Mouse (Mus musculus): Measurements from ENCODE around the gene Tfcp2l1.
"Not testable (repeated sequence)": the region's sequence is repeated elsewhere in the genome, so short reads cannot be mapped to it uniquely, and the experiment has no call there.

Tfcp2l1 gene

DNA sequence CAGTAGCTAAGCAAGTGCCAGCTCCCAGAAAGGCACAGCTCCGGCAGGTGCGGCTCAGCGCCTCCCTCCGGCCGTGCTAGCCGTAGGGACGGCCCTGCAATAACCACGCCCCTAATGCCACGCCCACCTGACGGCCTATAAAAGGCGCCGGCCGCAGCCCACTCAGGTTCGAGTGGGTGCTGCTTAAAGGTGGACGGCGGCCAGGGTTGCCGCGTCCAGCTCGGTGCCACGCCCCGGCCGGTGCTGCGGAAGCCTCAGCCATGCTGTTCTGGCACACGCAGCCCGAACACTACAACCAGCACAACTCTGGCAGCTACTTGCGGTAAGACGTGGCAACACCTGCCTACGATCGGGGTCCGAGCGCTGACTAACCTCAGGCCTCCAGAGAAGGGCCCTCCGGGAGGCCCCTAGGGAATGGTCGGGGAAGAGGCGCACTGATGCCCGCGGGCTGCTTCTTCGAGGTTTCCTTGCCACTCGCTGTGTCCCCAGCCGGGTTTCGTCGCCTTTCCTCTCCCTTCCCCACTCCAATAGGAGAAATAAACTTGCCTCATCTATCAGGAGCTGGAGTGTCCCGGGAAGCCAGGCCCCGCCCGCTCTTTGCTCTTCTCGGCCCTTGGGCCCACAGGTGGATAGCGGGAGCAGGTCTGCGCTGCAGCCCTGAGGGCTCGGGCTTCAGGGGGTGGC lies at the start of gene Tfcp2l1:
Tfcp2l1 (plus strand) TSS at position 165 of the 684 bp plus-strand sequence.
- DNase-seq (ENCODE audit: low read depth, low spot score): peak; percentile 4

DNA sequence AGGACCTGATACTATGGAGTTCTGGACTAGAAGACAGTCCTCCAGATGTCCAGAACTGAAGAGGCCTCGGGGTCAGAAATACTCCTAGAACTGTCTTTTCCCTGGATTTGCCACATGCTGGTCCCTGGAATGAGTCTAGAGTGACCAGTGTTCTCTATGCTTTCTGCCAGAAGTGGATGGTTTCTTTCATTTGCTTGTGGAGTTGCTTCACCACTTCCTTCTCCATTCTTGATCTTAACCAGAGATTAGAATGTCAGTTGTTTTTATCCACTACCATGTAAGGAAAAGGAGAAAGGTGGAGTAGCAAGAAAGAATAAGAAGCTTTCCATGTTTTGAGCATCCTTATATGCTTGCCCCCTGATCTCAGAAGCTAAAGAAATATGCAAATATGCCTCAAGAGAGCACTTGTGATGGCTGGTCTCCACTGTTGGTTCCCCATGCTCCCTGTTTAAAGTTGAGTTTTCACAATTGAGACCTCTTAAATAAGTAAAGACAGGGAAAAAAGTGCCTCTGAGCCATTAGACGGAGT lies 47.5 kb upstream of the Tfcp2l1 start:
- DNase-seq (ENCODE audit: low read depth, low spot score): no peak

DNA sequence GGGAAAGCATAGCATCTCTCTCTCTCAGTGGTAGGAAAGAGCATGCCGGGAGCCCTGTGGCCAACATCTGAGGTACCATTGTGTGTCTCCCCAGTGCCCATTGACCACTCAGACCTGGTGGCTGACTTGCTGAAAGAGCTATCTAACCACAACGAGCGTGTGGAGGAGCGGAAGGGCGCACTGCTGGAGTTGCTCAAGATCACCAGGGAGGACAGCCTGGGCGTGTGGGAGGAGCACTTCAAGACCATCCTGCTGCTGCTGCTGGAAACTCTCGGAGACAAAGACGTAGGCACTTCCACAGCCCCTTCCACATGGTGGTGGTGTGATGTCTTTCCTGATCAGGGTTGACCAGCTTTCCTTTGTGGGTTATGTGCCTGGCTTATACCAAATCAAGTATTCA lies 46.6 kb upstream of the Tfcp2l1 start:
- DNase-seq (ENCODE audit: low read depth, low spot score): no peak

DNA sequence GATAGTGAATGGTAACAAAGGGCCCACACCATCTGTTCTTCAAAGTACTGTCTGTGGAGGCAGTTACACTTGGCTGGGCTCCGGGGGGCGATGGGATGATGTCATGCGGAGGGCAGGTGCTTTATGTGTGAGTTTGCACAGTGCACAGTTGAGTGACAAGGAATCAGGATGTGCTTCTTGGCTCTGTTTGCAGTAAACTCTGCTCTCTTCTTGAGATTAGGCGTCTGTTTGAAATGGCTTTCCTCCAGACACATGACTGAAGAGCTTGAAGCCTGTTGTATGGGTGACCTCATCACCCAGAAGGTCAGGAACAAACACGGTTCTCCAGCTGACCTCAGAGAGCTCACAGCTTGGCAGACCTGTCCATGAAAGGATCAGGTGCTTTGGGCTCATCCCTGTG lies 38.0 kb upstream of the Tfcp2l1 start:
- DNase-seq (ENCODE audit: low read depth, low spot score): no peak

GRCm38 (mm10) chr1:118592933-118593332 lies 34.8 kb upstream of the Tfcp2l1 start:
- no peak for DNase-seq (ENCODE audit: low read depth, low spot score)

DNA sequence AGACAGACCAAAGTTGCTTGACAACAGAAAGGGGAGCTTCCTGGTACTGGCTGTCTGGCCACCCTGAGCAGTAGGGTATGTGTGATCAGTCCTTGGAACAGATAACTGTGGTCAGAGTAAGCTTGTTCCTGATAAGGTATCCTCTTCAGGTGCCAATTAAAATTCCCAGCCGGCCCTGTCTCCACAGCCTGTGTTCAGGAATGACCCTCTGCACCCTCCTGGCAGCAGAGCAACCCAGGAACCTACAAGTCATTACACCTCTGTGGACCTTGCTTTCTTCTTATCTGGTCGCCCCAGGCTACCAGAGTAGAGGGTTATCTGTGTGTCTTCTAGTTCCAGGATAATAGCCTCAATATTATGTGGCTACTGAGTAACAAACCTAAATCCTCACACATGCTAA lies 32.4 kb upstream of the Tfcp2l1 start:
- DNase-seq (ENCODE audit: low read depth, low spot score): no peak

GRCm38 (mm10) chr1:118597475-118598213 lies 30.1 kb upstream of the Tfcp2l1 start:
- DNase-seq (ENCODE audit: low read depth, low spot score): no peak

GRCm38 (mm10) chr1:118598339-118598738 lies 29.4 kb upstream of the Tfcp2l1 start:
- DNase-seq (ENCODE audit: low read depth, low spot score): no peak

DNA sequence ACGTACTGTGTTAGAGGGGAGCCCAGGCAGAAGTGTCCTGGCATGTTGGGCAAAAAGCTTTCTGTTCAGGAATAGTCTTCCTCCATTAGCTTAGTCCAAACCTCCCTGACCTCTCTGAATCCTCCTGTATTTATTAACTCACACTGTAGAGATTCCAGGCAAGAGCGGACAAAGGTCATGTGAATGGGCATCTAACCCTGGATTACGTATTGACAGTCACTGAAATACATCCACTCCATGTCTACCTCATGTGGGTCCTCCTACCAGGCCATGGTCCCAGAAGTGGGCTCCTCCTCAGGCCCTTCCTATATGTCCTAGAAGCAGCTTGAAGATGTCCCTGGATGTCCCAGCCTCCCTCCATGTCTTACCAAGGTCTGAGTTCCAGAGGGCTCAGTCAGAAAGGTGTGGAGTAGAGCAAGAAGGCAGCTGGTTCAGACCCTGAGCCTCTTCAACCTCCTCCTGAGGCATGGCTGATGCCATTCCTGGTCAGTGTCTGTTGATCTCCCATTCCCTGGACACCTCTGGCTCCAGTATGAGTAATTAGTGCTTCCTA lies 14.0 kb upstream of the Tfcp2l1 start:
- DNase-seq (ENCODE audit: low read depth, low spot score): no peak

- DNase-seq (ENCODE audit: low read depth, low spot score): not testable (repeated sequence)
These were observed 6.7 kb upstream of the Tfcp2l1 start for GRCm38 (mm10) chr1:118621055-118621454.

- DNase-seq (ENCODE audit: low read depth, low spot score): no peak
These were observed 4.9 kb upstream of the Tfcp2l1 start for GRCm38 (mm10) chr1:118622857-118623256.

- DNase-seq (ENCODE audit: low read depth, low spot score): no peak
These were observed 2.3 kb upstream of the Tfcp2l1 start for GRCm38 (mm10) chr1:118625461-118625860.

GRCm38 (mm10) chr1:118625921-118626320 lies 1.8 kb upstream of the Tfcp2l1 start:
- no peak for DNase-seq (ENCODE audit: low read depth, low spot score)

DNA sequence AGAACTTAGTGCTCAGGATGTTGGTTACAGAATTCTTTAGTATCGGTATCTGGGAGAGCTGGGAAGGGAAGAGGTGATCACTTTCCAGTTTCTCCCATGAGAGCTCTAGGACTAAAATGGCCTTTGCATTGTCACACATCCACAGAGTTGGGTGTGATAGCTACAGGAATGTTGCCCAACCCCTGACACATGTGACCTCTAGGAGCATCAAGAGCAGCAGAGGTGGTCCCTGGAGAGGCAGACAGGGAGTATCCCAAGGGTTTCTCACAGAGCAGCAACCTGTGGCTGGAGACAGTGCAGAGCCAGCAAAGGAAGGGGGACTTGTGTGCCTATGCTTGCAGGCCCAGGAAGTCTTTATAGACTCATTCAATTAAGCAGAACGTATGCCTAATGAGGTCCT lies 1.3 kb upstream of the Tfcp2l1 start:
- DNase-seq (ENCODE audit: low read depth, low spot score): no peak

DNA sequence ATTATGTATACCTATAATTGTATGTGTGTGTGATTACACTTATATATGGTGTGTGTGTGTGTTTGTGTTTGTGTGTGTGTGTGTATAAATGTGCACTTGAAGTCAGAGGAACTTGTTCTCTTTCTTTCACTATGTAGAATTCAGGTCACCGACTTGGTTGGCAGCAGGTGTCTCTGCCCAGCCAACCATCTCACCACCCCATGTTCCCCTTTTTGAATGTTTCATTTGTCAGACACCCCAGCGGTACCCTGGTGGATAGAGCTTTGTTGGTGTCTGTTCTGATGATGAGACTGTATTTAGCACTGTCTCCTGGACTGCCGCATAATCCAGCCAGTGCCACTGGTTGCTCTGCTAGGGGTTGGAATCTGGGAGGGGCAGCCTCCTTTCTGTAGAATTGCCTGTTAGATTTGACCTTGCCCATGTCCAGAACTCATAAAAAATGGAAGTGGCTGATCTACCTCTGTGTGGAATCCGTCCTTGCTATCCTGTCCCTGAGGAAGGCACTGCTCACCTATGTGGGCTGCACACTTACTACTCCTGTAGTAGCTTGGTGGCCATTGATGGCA lies 5.8 kb downstream of the Tfcp2l1 start:
- no peak for DNase-seq (ENCODE audit: low read depth, low spot score)

GRCm38 (mm10) chr1:118642296-118642999 lies 14.7 kb downstream of the Tfcp2l1 start:
- no peak for DNase-seq (ENCODE audit: low read depth, low spot score)

DNA sequence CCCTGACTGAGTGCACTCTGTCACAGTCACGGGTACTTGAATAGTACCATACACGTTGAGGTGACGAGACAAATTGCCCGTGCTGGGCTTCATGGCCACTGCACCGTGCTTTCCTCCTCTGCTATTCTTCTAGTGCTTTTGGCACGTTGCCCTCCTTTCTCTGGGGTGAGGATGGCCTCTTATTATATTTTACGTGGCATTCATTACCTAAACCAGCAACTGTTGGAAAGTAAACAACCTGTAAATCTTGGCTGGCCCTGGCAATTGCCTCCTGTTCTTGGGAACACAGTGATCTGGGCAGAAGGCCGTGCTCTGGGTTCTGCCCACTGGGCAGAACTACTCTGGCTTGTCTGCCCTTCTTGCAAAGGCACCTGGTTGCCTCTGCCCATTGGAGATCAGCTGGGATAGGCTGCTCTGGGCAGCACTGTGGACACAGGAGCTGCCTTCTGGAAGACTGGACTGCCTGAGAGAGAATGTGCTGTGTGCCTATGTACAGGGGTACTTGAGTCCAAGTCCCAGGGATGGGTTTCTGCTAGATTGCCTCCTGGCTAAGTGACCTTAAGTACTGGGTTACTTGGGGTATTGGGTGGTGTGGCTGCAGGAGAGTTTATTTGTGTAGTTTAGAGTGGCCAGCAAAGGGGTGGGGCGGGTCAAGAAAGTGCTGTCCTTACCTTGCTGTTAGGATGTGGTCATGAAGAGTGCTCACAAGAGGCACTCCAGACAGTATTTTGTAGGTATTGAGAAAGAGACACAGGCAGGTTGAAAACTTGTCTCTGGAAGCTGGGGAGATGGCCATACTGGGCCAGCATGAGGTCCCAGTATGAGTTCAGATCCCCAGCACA lies 15.6 kb downstream of the Tfcp2l1 start:
- DNase-seq (ENCODE audit: low read depth, low spot score): no peak

GRCm38 (mm10) chr1:118645701-118646100 lies 18.0 kb downstream of the Tfcp2l1 start:
- no peak for DNase-seq (ENCODE audit: low read depth, low spot score)

DNA sequence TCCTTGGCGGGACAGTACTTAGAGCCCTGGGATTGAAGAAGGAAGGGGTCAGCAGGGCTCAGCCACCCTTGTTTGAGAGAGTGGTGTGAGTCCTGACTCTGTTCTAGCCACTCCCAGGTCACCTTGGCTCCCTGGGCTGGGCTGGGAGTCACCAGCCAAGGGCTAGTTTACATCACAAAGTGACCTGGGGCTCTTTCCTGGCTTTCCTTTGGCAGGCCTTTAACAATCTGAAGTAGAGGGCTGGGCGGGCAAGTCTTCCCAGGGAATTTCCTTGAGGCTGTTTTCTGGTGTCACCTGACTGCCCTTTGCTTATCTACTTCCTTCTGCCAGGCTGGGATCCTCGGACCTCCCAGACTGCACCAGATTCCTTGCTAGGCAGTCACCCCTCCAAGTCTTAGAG lies 20.3 kb downstream of the Tfcp2l1 start:
- DNase-seq (ENCODE audit: low read depth, low spot score): no peak

DNA sequence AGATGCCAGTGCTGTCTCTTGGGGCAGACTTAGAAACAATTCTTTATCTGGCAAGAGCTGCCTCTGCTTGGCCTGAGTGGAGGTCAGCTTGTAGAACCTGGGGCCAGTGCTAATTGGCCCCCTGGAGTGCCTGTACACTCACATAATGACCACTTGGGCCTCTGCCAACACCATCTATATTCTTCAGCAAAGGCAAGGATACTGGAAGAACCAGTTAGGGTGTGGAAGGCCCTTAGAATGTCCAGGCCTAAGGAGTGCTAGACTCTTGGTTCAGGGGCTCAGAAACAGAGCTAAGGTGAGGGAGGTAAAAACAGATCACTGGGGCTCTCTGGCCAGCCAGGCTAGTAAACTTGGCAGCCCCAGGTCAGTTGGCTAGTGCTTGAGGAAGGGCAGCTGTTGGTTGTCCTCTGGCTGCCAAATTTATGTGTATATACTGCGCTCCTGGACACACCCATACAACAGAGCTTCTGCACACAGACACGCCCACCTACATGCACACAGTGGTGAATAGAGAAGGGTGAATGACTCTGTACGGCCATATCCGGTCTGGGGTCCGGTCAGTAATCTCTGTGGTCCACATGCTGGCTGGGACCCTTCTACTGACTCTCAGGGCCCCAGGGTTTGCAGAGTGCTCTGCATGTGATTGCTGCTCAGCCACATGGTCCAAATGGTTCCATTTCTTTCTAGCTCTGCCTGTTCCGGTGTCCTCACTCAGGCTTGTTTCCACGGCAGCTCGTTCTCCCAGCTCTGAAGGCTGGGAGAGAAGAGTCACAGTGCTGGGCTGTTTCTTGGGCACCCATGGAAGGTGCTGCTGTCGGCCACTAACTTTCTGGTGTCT lies 22.4 kb downstream of the Tfcp2l1 start:
- no peak for DNase-seq (ENCODE audit: low read depth, low spot score)
